Mouse (Mus musculus) MEL (cell line): ENCODE measurements around the gene Slc6a1. TPM values are rescaled to one million over a fixed set of nuclear protein-coding genes. Genes with fewer than 3 reads are reported as not detected.

ENCODE experiments used
- DNase-seq: peaks from one replicate; pipeline ENCODE4 v3.0.0; 2011; ENCODE audit warnings: low read depth, low spot score
- H3K27ac ChIP-seq: 2 replicates; pipeline ENCODE4 v1.5.1; 2012; ENCODE audit warnings: low read depth, mild to moderate bottlenecking, control low read depth, low read length, moderate library complexity; ENCODE audit not compliant: control insufficient read depth
- H3K27me3 ChIP-seq, 2 experiments: fragments of 150-350 bp in 1 of 2; sonication (generic) in 1 of 2; 2 replicates each; pipeline ENCODE4 v1.6.1; 2012; ENCODE audit warnings: low read length in 2 of 2, mild to moderate bottlenecking in 2 of 2, improper control_type of control experiment in 1 of 2, moderate library complexity in 1 of 2; ENCODE audit not compliant: insufficient read depth in 2 of 2, control insufficient read depth in 1 of 2
- H3K36me3 ChIP-seq, 2 experiments: 2 replicates each; pipeline ENCODE4 v1.6.1; 2012 to 2014; ENCODE audit warnings: low read length in 2 of 2, improper control_type of control experiment in 1 of 2, inconsistent platforms in 1 of 2, mild to moderate bottlenecking in 1 of 2; ENCODE audit not compliant: insufficient read depth in 2 of 2, control insufficient read depth in 1 of 2
- H3K4me1 ChIP-seq, 2 experiments: fragments of 150-350 bp in 1 of 2; sonication (generic) in 1 of 2; 2 replicates each; pipeline ENCODE4 v1.6.1; 2012; ENCODE audit warnings: low read length in 2 of 2, improper control_type of control experiment in 1 of 2, mild to moderate bottlenecking in 1 of 2; ENCODE audit not compliant: insufficient read depth in 2 of 2, control insufficient read depth in 1 of 2
- H3K4me3 ChIP-seq, 2 experiments: fragments of 150-350 bp in 1 of 2; sonication (generic) in 1 of 2; 2 replicates each; pipeline ENCODE4 v1.5.1; 2012; ENCODE audit warnings: low read depth in 2 of 2, low read length in 2 of 2, mild to moderate bottlenecking in 2 of 2, moderate library complexity in 2 of 2, control low read depth in 1 of 2, improper control_type of control experiment in 1 of 2; ENCODE audit not compliant: control insufficient read depth in 1 of 2, insufficient read depth in 1 of 2
- H3K79me2 ChIP-seq: 2 replicates; pipeline ENCODE4 v1.6.1; 2012; ENCODE audit warnings: mild to moderate bottlenecking, low read length, moderate library complexity; ENCODE audit not compliant: control insufficient read depth, poor library complexity, insufficient read depth
- H3K9ac ChIP-seq: 2 replicates; pipeline ENCODE4 v1.6.1; 2012; ENCODE audit warnings: low read depth, mild to moderate bottlenecking, control low read depth, low read length, moderate library complexity; ENCODE audit not compliant: control insufficient read depth, poor library complexity, severe bottlenecking
- H3K9me3 ChIP-seq: fragments of 150-350 bp; sonication (generic); replicated peaks from 2 replicates; pipeline ENCODE4 v1.6.1; 2012; ENCODE audit warnings: mild to moderate bottlenecking, low read length, improper control_type of control experiment, moderate library complexity; ENCODE audit not compliant: insufficient read depth
- CHD1 ChIP-seq: IDR thresholded peaks from 2 replicates; pipeline ENCODE4 v1.6.1; 2012; ENCODE audit warnings: low read depth, mild to moderate bottlenecking, inconsistent platforms, low read length, improper control_type of control experiment
- CHD2 ChIP-seq: IDR thresholded peaks from 2 replicates; pipeline ENCODE4 v1.6.1; 2011; ENCODE audit warnings: low read length, improper control_type of control experiment
- ELF1 ChIP-seq: IDR thresholded peaks from 2 replicates; pipeline ENCODE4 v1.6.1; 2014; ENCODE audit warnings: low read depth, mild to moderate bottlenecking, inconsistent platforms, low read length, improper control_type of control experiment, moderate library complexity
- ETS1 ChIP-seq: IDR thresholded peaks from 2 replicates; pipeline ENCODE4 v1.6.1; 2012; ENCODE audit warnings: low read depth, mild to moderate bottlenecking, inconsistent platforms, low read length, improper control_type of control experiment, moderate library complexity
- GATA1 ChIP-seq: IDR thresholded peaks from 2 replicates; pipeline ENCODE4 v1.6.1; 2011; ENCODE audit warnings: low read depth, low read length, improper control_type of control experiment
- HCFC1 ChIP-seq: IDR thresholded peaks from 2 replicates; pipeline ENCODE4 v1.6.1; 2012; ENCODE audit warnings: low read depth, mild to moderate bottlenecking, inconsistent platforms, low read length, improper control_type of control experiment, moderate library complexity
- KAT2A ChIP-seq: conservative IDR thresholded peaks from 2 replicates; pipeline ENCODE4 v1.6.1; 2012; ENCODE audit warnings: low read depth, low read length, improper control_type of control experiment, inconsistent platforms
- MAFK ChIP-seq: IDR thresholded peaks from 2 replicates; pipeline ENCODE4 v1.6.1; 2011; ENCODE audit warnings: low read depth, mild to moderate bottlenecking, low read length, improper control_type of control experiment, borderline replicate concordance
- MAZ ChIP-seq: IDR thresholded peaks from 2 replicates; pipeline ENCODE4 v1.6.1; 2012; ENCODE audit warnings: low read depth, mild to moderate bottlenecking, inconsistent platforms, low read length, improper control_type of control experiment
- MEF2A ChIP-seq: IDR thresholded peaks from 2 replicates; pipeline ENCODE4 v1.6.1; 2014; ENCODE audit warnings: low read depth, mild to moderate bottlenecking, inconsistent platforms, low read length, improper control_type of control experiment; ENCODE audit not compliant: poor library complexity, insufficient replicate concordance, severe bottlenecking; ENCODE audit errors: extremely low read depth
- MYC ChIP-seq: IDR thresholded peaks from 2 replicates; pipeline ENCODE4 v1.6.1; 2011; ENCODE audit warnings: low read depth, mild to moderate bottlenecking, low read length, improper control_type of control experiment, moderate library complexity
- NELFE ChIP-seq: IDR thresholded peaks from 2 replicates; pipeline ENCODE4 v1.6.1; 2011; ENCODE audit warnings: low read depth, low read length, improper control_type of control experiment
- NRF1 ChIP-seq: IDR thresholded peaks from 2 replicates; pipeline ENCODE4 v1.6.1; 2014; ENCODE audit warnings: low read depth, mild to moderate bottlenecking, inconsistent platforms, low read length, improper control_type of control experiment, moderate library complexity; ENCODE audit not compliant: poor library complexity, insufficient read depth, severe bottlenecking
- POLR2A ChIP-seq, 2 experiments: IDR thresholded peaks; 2 replicates each; pipeline ENCODE4 v1.6.1; 2011 to 2012; ENCODE audit warnings: low read length in 2 of 2, mild to moderate bottlenecking in 2 of 2, control low read depth in 1 of 2, improper control_type of control experiment in 1 of 2, low read depth in 1 of 2, moderate library complexity in 1 of 2; ENCODE audit not compliant: control insufficient read depth in 1 of 2, insufficient read depth in 1 of 2, poor library complexity in 1 of 2
- SIN3A ChIP-seq: IDR thresholded peaks from 2 replicates; pipeline ENCODE4 v1.6.1; 2012; ENCODE audit warnings: low read length, improper control_type of control experiment, inconsistent platforms
- SMC3 ChIP-seq: IDR thresholded peaks from 2 replicates; pipeline ENCODE4 v1.6.1; 2011; ENCODE audit warnings: low read depth, low read length, improper control_type of control experiment
- TCF12 ChIP-seq: IDR thresholded peaks from 2 replicates; pipeline ENCODE4 v1.6.1; 2014; ENCODE audit warnings: low read depth, mild to moderate bottlenecking, inconsistent platforms, low read length, improper control_type of control experiment, moderate library complexity
- USF1 ChIP-seq: IDR thresholded peaks from 2 replicates; pipeline ENCODE4 v1.6.1; 2014; ENCODE audit warnings: low read depth, mild to moderate bottlenecking, inconsistent platforms, low read length, improper control_type of control experiment, moderate library complexity
- USF2 ChIP-seq, 2 experiments: IDR thresholded peaks; 2 replicates each; pipeline ENCODE4 v1.6.1; 2011 to 2012; ENCODE audit warnings: improper control_type of control experiment in 2 of 2, low read length in 2 of 2, borderline replicate concordance in 1 of 2, inconsistent platforms in 1 of 2, low read depth in 1 of 2, mild to moderate bottlenecking in 1 of 2; ENCODE audit not compliant: insufficient read depth in 1 of 2
- polyA plus RNA-seq, 2 experiments: library from polyadenylated mRNA; stranded (reverse) in 1 of 2; unstranded in 1 of 2; fragments of >175 nt in 1 of 2; fragments of >200 nt in 1 of 2; gene quantifications; 2 replicates each; pipeline versions ENCODE4 v1.2.1 to v1.2.4; 2012; ENCODE audit warnings: low replicate concordance in 2 of 2, low read depth in 1 of 2; ENCODE audit not compliant: insufficient read length in 2 of 2, insufficient read depth in 1 of 2, missing spikeins in 1 of 2
- total RNA-seq: library from RNA; depleted of rRNA; stranded (reverse); fragments of 300-350 nt; gene quantifications from 2 replicates; pipeline ENCODE4 v1.2.3, GENCODE M21; 2012

The Slc6a1 gene
- total and polyA plus RNA-seq, 3 experiments, result not detected

DNA sequence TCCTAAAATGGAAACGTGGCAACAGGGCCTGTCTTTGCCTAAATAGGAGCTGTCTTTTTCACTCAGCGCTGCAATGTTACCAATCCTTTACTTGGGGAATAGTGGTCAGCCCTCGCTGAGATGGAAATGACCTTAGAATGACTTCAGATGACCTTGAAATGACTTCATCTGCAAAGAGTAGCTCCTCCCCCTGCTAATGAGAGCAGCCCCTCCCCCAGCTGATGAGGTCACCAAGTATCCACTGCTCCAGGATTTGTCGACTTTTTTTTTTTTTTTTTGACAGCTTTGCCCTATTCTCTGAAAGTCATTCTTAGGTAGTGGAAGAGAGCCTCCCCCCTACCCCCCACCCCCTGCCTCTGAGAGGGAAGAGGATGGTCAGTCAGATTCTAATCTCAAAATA is 3.0 kb downstream of the Slc6a1 start:
- no peaks in the 10 kb centered on the region for H3K4me1 ChIP-seq
- H3K9me3 ChIP-seq, result no peaks in the 10 kb centered on the region
- H3K27me3 ChIP-seq, result no peaks in the 10 kb centered on the region
- no peak overlapping the region for H3K27ac ChIP-seq
- no peaks in the 10 kb centered on the region for H3K36me3 ChIP-seq
- DNase-seq, result no peak
- H3K79me2 ChIP-seq, result no peaks in the 10 kb centered on the region
- TF ChIP-seq GATA1 (no peak), MYC (no peak), MAZ (no peak), MAFK (no peak), POLR2A (IDR thresholded peaks at IDR 0.05; ENCODE audit: control insufficient read depth in 1 of 2, insufficient read depth in 1 of 2, low read depth in 1 of 2, low read length in 2 of 2, poor library complexity in 1 of 2) (no peak), ETS1 (no peak), USF2 (IDR thresholded peaks at IDR 0.05; ENCODE audit: borderline replicate concordance in 1 of 2, insufficient read depth in 1 of 2, low read depth in 1 of 2, low read length in 2 of 2) (no peak), KAT2A (no peak), SMC3 (no peak), NRF1 (no peak), NELFE (no peak), MEF2A (no peak)
- H3K4me3 ChIP-seq, result no peak overlapping the region
- no peak overlapping the region for H3K9ac ChIP-seq

GRCm38 (mm10) chr6:114289106-114289505 is 6.7 kb downstream of the Slc6a1 start:
- Histone ChIP-seq H3K4me1 (no peaks in the 10 kb centered on the region), H3K4me3 (no peak overlapping the region), H3K9me3 (no peaks in the 10 kb centered on the region), H3K27me3 (no peaks in the 10 kb centered on the region), H3K27ac (no peak overlapping the region), H3K36me3 (no peaks in the 10 kb centered on the region), H3K79me2 (no peaks in the 10 kb centered on the region), H3K9ac (no peak overlapping the region)
- TF ChIP-seq SIN3A, result no peak
- TF ChIP-seq CHD2, result no peak
- no peak for TF ChIP-seq MAFK
- no peak for TF ChIP-seq MYC
- TF ChIP-seq CHD1, result no peak
- no peak for TF ChIP-seq ELF1
- TF ChIP-seq TCF12, result no peak
- TF ChIP-seq NELFE, result no peak
- no peak for TF ChIP-seq HCFC1
- no peak for TF ChIP-seq USF1
- no peak for DNase-seq
